Mouse (Mus musculus): ENCODE measurements at regions not wholly inside any gene's neighbourhood (a gene's known extent, or its start where the extent isn't known, plus 50 kb on each side); places are given as distances from the start of the nearest gene placed in this dataset.

- TF ChIP-seq CTCF (IDR thresholded peaks at IDR 0.05; ENCODE audit: borderline replicate concordance, insufficient read depth, low read length), result no peak
- TF ChIP-seq POLR2A (IDR thresholded peaks at IDR 0.05; ENCODE audit: low read depth, low read length), result no peak
These were observed 104.3 kb upstream of the Syt1 start for GRCm38 (mm10) chr10:109115013-109115627.

All from embryonic fibroblast, embryonic 13.5 days (primary cell).